Mouse (Mus musculus) kidney, postnatal 25 days (tissue): ENCODE results near the gene Ralgps1.

Experiments used
- DNase-seq, 2 experiments: peaks; one replicate each; pipeline ENCODE4 v3.0.0; 2021; ENCODE audit warnings: mixed read lengths in 2 of 2

Ralgps1 gene

GRCm38 (mm10) chr2:33320568-33320967 lies 50.7 kb downstream of the Ralgps1 start:
- no peak for DNase-seq

- DNase-seq = no peak
These were observed 51.4 kb downstream of the Ralgps1 start for GRCm38 (mm10) chr2:33319934-33320333.

GRCm38 (mm10) chr2:33319455-33319854 lies 51.8 kb downstream of the Ralgps1 start:
- DNase-seq = no peak

- no peak for DNase-seq
These were observed 52.8 kb downstream of the Ralgps1 start for GRCm38 (mm10) chr2:33318491-33318964.

- peak; percentile 72 to 87 for DNase-seq
These were observed 54.8 kb downstream of the Ralgps1 start for GRCm38 (mm10) chr2:33316516-33316915.

GRCm38 (mm10) chr2:33316063-33316405 lies 55.3 kb downstream of the Ralgps1 start:
- DNase-seq = no peak

- no peak for DNase-seq
These were observed 55.8 kb downstream of the Ralgps1 start for GRCm38 (mm10) chr2:33315233-33316062.

GRCm38 (mm10) chr2:33309426-33309825 lies 61.9 kb downstream of the Ralgps1 start:
- DNase-seq = peak in 1 of 2 experiments; percentile 23

GRCm38 (mm10) chr2:33306565-33306964 lies 64.7 kb downstream of the Ralgps1 start:
- no peak for DNase-seq

- no peak for DNase-seq
These were observed 67.8 kb downstream of the Ralgps1 start for GRCm38 (mm10) chr2:33303416-33303947.

GRCm38 (mm10) chr2:33302828-33303227 lies 68.5 kb downstream of the Ralgps1 start:
- DNase-seq = no peak

- DNase-seq = no peak
These were observed 68.9 kb downstream of the Ralgps1 start for GRCm38 (mm10) chr2:33302405-33302804.

GRCm38 (mm10) chr2:33300371-33301046 lies 70.8 kb downstream of the Ralgps1 start:
- no peak for DNase-seq

GRCm38 (mm10) chr2:33298928-33299327 lies 72.4 kb downstream of the Ralgps1 start:
- DNase-seq = no peak

GRCm38 (mm10) chr2:33295115-33295514 lies 76.2 kb downstream of the Ralgps1 start:
- DNase-seq = no peak

GRCm38 (mm10) chr2:33292057-33292456 lies 79.2 kb downstream of the Ralgps1 start:
- no peak for DNase-seq

GRCm38 (mm10) chr2:33290491-33290890 lies 80.8 kb downstream of the Ralgps1 start:
- no peak for DNase-seq

- DNase-seq = no peak
These were observed 82.4 kb downstream of the Ralgps1 start for GRCm38 (mm10) chr2:33288837-33289236.

- DNase-seq = peak; percentile 12 to 54
These were observed 87.6 kb downstream of the Ralgps1 start for GRCm38 (mm10) chr2:33283674-33284073.

- DNase-seq = peak; percentile 55 to 69
These were observed 88.4 kb downstream of the Ralgps1 start for GRCm38 (mm10) chr2:33282877-33283276.

- no peak for DNase-seq
These were observed 89.5 kb downstream of the Ralgps1 start for GRCm38 (mm10) chr2:33281807-33282206.

- DNase-seq = no peak
These were observed 90.8 kb downstream of the Ralgps1 start for GRCm38 (mm10) chr2:33280525-33280924.

- no peak for DNase-seq
These were observed 91.5 kb downstream of the Ralgps1 start for GRCm38 (mm10) chr2:33279758-33280157.
